Mouse (Mus musculus) ES-E14 (cell line): ENCODE measurements at regions not wholly inside any gene's neighbourhood (a gene's known extent, or its start where the extent isn't known, plus 50 kb on each side); places are given as distances from the start of the nearest gene placed in this dataset.

Experiments
- DNase-seq: peaks from one replicate; pipeline ENCODE4 v3.0.0-alpha.2; 2013; ENCODE audit warnings: low read depth, low spot score
- H3K27ac ChIP-seq: 2 replicates; pipeline ENCODE4 v1.5.1; 2012; ENCODE audit warnings: low read depth, mild to moderate bottlenecking, low read length, moderate library complexity, mixed read lengths; ENCODE audit not compliant: poor library complexity, insufficient read depth, severe bottlenecking
- H3K36me3 ChIP-seq: 2 replicates; pipeline ENCODE4 v1.6.1; 2012; ENCODE audit warnings: mild to moderate bottlenecking, low read length, moderate library complexity, mixed read lengths; ENCODE audit not compliant: control insufficient read depth, poor library complexity, insufficient read depth, severe bottlenecking
- H3K4me1 ChIP-seq, 2 experiments: fragments of 150-350 bp in 1 of 2; sonication (generic) in 1 of 2; 2 replicates each; pipeline ENCODE4 v1.6.1; 2012; ENCODE audit warnings: low read length in 2 of 2, mild to moderate bottlenecking in 1 of 2, mixed read lengths in 1 of 2; ENCODE audit not compliant: control insufficient read depth in 2 of 2, insufficient read depth in 2 of 2, poor library complexity in 1 of 2
- H3K4me3 ChIP-seq, 2 experiments: fragments of 150-350 bp in 1 of 2; sonication (generic) in 1 of 2; 2 replicates each; pipeline ENCODE4 v1.5.1; 2012; ENCODE audit warnings: low read length in 2 of 2, low read depth in 1 of 2, mild to moderate bottlenecking in 1 of 2, mixed read lengths in 1 of 2; ENCODE audit not compliant: insufficient read depth in 1 of 2, poor library complexity in 1 of 2, severe bottlenecking in 1 of 2
- H3K9ac ChIP-seq: 2 replicates; pipeline ENCODE4 v1.6.1; 2012; ENCODE audit warnings: low read depth, mild to moderate bottlenecking, low read length, mixed read lengths; ENCODE audit not compliant: poor library complexity, insufficient read depth, severe bottlenecking
- H3K9me3 ChIP-seq: fragments of 150-350 bp; sonication (generic); 2 replicates; pipeline ENCODE4 v1.6.1; 2012; ENCODE audit warnings: low read depth, mild to moderate bottlenecking, low read length; ENCODE audit not compliant: control insufficient read depth, insufficient read depth
- CHD2 ChIP-seq: IDR thresholded peaks from 2 replicates; pipeline ENCODE4 v1.6.1; 2014; ENCODE audit warnings: mild to moderate bottlenecking, low read depth, low read length, inconsistent platforms
- HCFC1 ChIP-seq: IDR thresholded peaks from 2 replicates; pipeline ENCODE4 v1.6.1; 2012; ENCODE audit warnings: low read length, inconsistent platforms, borderline replicate concordance; ENCODE audit not compliant: insufficient read depth
- MAFK ChIP-seq: IDR thresholded peaks from 2 replicates; pipeline ENCODE4 v1.6.1; 2014; ENCODE audit warnings: mild to moderate bottlenecking, low read depth, low read length, inconsistent platforms; ENCODE audit not compliant: insufficient read depth
- ZC3H11A ChIP-seq: IDR thresholded peaks from 2 replicates; pipeline ENCODE4 v1.6.1; 2012; ENCODE audit warnings: low read depth, mild to moderate bottlenecking, inconsistent platforms, low read length, borderline replicate concordance
- ZNF384 ChIP-seq: IDR thresholded peaks from 2 replicates; pipeline ENCODE4 v1.6.1; 2012; ENCODE audit warnings: low read depth, low read length, inconsistent platforms
- in situ Hi-C, 2 experiments: fragments of 600-800 bp; cut with MboI; formaldehyde crosslinking; loops; one replicate each; pipeline ENCODE4 v1.15.1; 2025; ENCODE audit warnings: low sequenced_read_pairs in 2 of 2, inconsistent platforms in 1 of 2; ENCODE audit not compliant: unreplicated experiment in 2 of 2

DNA sequence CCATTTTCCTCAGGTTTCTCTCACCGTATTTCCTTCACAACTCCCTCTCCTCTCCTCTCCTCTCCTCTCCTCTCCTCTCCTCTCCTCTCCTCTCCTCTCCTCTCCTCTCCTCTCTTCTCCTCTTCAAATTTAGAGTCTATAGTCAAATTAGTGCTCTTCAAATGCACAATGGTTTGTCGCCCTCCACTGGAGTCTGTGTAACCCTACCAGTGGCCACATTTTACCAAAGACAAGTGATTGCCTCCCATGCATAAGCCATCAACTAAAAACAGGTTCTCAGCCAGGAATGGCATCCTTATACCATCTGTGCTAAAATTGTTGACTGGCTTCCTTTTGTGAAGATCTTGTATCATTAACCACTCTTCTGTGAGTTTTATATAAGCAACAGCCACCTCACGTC lies 979.5 kb upstream of the Adam24 start:
- Histone ChIP-seq H3K4me3 (no peak overlapping the region), H3K9ac (no peak overlapping the region), H3K27ac (no peak overlapping the region), H3K36me3 (no peaks in the 10 kb centered on the region), H3K4me1 (no peaks in the 10 kb centered on the region), H3K9me3 (no peaks in the 10 kb centered on the region)
- DNase-seq: peak; percentile 43
- in situ Hi-C loops: no loop called here
- TF ChIP-seq ZC3H11A: peak; percentile 8; the same call in 1 of the 2 replicates
- no peak for TF ChIP-seq CHD2

DNA sequence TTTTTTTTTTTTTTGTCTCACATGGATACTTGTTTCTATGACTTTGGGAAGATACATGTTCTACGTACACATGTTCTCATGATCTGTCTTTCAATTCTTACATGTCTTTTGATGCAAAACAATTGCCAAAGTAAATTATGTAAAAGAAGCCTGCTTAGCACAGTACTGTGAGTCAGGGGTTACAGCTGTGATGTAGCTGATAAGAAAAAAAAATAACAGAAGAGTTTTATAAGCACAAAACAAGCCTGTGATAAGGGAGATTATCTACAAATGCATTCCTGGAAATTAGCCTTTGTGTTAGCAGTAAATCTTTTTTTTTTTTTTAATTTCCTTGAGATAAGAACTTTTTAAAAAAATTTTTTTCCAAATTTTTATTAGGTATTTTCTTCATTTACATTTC lies 969.0 kb upstream of the Adam24 start:
- no peak for DNase-seq
- H3K4me1 ChIP-seq: no peaks in the 10 kb centered on the region
- no peaks in the 10 kb centered on the region for H3K9me3 ChIP-seq
- in situ Hi-C loops: no loop called here
- no peak overlapping the region for H3K27ac ChIP-seq
- no peak overlapping the region for H3K9ac ChIP-seq
- H3K36me3 ChIP-seq: no peaks in the 10 kb centered on the region
- no peak overlapping the region for H3K4me3 ChIP-seq
- TF ChIP-seq HCFC1: no peak
- no peak for TF ChIP-seq ZC3H11A
- no peak for TF ChIP-seq ZNF384
- TF ChIP-seq CHD2: no peak
- TF ChIP-seq MAFK: no peak

DNA sequence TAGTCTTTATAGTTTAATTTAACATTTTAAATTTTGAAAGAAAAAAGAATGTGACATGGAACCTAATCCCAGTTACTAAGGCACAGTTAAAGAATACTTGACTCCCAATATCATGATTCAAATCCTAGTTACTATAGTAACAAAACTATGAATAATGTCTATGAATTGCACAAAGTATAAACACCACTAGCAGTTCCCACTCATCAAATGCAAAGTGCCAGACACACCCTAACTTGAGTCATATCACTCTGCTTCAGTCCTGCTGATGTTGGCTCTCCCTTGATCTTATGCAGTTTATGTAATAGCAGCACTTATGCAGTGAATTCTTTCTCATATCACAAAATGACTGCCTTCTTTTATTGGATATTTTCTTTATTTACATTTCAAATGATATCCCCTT lies 932.5 kb upstream of the Adam24 start:
- Histone ChIP-seq H3K9me3 (no peaks in the 10 kb centered on the region), H3K9ac (no peak overlapping the region)

DNA sequence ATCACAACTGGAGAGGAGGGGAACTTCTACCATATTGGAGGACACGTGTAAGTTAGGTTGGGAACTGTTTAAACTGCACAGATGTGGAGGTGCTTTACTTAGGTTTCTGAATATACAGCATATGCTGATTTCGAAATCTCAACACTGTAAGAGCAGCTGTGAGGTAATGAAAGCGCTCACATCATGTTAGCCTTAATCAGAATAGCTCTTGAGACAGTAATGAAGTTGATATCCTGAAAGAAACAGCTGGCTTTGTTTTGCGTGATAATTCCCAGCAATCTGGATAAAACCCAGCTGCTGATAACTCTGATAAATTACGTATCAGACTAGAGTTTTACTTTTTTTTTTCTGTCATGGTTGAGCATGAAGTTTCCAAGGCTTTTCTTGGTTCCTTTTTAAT lies 928.7 kb upstream of the Adam24 start:
- Histone ChIP-seq H3K4me3 (no peak overlapping the region), H3K27ac (no peak overlapping the region), H3K36me3 (no peaks in the 10 kb centered on the region), H3K4me1 (no peaks in the 10 kb centered on the region), H3K9me3 (no peaks in the 10 kb centered on the region), H3K9ac (no peak overlapping the region)
- in situ Hi-C loops: no loop called here
- TF ChIP-seq ZC3H11A (no peak), CHD2 (no peak), MAFK (no peak), HCFC1 (no peak), ZNF384 (no peak)
- no peak for DNase-seq

More for the DNA sequence above, 932.5 kb upstream of the Adam24 start:
- in situ Hi-C loops: no loop called here
- H3K4me3 ChIP-seq: no peak overlapping the region
- no peaks in the 10 kb centered on the region for H3K4me1 ChIP-seq
- H3K36me3 ChIP-seq: no peaks in the 10 kb centered on the region
- DNase-seq: no peak
- H3K27ac ChIP-seq: no peak overlapping the region
- TF ChIP-seq HCFC1: no peak

DNA sequence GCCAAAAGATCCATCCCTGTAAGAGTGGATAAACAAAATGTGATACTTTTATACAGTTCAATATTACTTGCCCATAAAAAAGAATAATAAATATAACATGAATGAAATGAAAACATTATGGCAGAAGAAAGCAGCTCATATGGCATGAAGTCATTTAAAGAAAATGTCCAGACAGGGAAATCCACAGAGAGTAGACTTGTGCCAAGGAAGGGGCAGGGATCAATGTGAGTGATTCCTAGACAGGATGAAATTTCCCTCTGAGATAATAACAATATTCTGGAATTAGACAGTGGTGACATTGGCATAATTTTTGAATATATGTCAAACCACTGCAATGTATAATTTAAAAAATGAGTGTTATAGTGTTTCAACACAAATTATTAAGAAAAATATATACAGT lies 915.0 kb upstream of the Adam24 start:
- H3K9ac ChIP-seq: no peak overlapping the region
- in situ Hi-C loops: no loop called here

More for the DNA sequence above, 915.0 kb upstream of the Adam24 start:
- Histone ChIP-seq H3K4me1 (no peaks in the 10 kb centered on the region), H3K4me3 (no peak overlapping the region), H3K9me3 (no peaks in the 10 kb centered on the region), H3K36me3 (no peaks in the 10 kb centered on the region), H3K27ac (no peak overlapping the region)
- TF ChIP-seq ZC3H11A (no peak), CHD2 (no peak), MAFK (no peak), HCFC1 (no peak), ZNF384 (no peak)
- no peak for DNase-seq
